Mouse (Mus musculus) kidney, adult 8-10 months (tissue): Measurements from ENCODE around the gene Pmpca.
A peak's percentile ranks its signal among the peaks of the same experiment; 100 is the strongest.

Source experiments
- DNase-seq, 2 experiments: peaks; one replicate each; pipeline ENCODE4 v3.0.0; 2022

Pmpca gene

DNA sequence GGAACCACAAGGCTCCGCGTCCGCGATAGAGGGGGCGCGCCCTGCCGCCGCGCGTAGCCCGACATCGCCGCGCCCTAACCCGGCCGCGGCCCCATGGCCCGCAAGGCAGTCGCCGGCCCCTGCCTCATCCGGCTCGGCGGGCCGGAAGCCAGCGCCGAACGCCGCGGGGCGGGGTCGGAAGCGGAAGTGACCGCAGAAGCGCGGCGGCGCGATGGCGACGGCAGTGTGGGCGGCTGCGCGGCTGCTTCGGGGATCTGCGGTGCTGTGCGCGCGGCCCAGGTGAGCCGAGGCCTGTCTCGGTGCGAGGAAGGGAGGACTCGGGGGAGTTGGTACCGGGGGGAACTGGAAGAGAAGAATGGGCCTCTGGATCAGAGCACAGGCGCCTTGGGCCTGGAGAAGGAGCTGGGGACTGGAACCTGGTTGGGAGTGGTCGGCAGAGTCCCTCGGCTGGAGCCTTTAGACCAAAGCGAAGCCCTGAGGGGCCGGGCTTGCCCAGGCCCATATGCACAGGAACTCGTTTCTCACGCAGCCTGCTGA lies at the start of gene Pmpca, which contains the start of gene Entr1:
Pmpca (plus strand) TSS at position 186 of the 537 bp plus-strand sequence.
Entr1 (minus strand) TSS at position 163 of the 537 bp plus-strand sequence.
- peak; percentile 62 to 79 for DNase-seq

DNA sequence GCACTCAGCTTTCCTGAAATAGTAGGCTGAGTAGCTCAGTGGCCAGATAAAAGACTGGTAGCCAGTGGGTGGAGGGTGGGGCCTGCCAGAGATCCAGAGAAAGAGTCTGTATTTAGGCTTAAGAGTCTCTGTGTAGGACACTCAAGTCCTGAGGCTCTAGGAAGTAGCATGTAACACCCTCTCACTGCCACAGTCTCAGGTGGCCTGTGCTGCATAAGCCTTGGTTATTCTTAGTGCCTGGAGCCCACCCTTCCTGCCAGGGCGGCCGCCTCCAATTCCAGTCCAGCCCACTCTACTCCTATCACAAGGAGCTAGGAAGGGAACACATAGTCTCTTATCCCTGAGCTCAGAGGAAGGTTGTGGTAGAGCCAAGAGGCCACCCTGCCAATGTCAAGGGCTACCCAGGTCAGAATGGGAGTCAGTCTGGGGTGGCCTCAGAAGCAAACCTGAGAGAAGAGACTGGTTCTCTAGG lies 47.6 kb upstream of the Pmpca start:
- no peak for DNase-seq

DNA sequence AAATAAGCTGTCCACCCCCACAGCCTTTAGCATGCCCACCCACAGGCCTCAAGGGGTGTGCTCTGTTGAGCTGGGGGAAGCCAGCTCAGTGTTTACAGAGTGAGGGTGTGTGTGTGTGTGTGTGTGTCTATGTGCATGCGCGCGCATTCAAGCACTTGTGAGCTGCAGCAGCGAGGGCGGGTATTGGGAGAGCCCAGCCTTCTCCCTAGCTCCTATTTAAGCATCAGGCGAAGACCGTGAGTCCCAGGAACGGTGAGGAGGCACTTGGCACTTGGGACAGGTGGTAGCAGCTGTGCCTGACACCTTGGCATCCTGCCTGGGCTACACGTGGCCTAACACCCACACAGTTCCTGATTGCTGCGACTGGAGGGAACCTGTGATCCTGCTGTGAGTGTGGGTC lies 47.1 kb upstream of the Pmpca start:
- DNase-seq: peak in 1 of 2 experiments; percentile 48

DNA sequence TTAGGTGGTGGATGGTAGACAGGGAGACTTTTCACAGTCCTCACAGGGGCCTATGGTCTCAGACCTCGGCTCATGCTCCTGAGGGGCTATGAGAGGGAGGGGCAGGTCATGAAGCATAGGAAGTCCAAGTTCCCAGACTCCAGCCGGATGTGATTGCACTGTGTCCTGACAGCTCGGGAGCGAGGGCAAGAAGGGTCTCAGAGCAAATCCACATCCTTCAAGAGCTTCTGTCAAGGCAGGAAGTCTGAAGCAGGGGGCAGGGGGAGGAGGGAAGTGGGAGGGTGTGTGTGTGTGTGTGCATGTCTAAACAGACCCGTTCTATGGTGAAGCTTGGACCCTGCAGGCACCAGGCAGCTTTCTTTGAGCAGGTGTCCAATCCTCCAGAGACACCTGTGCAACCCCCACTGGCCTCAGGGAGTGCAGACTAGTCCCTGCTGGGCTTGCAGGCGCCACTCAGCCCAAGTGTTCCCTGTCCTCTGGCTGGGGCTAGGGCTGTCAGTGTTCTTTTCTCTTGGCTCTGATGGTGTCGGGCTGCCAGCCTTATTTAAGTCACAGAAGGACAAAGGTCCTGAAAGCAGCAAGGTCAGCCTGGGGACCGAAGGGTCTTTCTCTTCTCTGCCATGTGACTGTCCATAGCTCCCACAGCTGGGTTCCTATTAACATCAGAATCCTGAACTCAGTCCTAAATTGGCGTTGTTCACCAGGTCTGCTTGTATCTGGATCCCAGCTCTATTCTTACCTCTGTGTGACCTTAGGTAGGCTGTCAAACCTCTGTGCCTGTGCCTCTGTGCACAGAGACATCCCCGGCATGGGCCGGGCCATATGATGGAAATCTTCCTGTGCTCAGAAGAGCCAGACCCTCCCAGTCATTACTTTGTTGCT lies 46.3 kb upstream of the Pmpca start:
- peak; percentile 48 to 58 for DNase-seq

DNA sequence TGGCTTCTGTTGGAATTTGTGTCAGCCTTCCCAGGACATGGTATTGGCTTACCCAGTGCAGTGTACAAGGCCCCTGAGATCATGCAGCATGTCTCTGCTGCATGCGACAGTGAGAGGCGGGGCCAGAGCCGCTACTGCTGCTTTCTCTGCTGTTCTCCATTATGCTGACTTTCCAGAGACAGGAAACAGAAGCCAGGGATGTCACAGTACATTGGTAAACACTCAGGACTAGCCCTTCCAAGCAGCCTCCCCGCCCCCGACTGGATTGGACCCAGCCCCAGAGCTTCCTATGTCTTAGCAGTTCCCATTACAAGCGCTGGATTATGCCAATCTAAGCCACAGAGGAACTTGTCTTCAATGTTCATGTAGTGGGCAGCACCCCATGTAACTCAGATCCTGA lies 40.9 kb upstream of the Pmpca start:
- DNase-seq: no peak

DNA sequence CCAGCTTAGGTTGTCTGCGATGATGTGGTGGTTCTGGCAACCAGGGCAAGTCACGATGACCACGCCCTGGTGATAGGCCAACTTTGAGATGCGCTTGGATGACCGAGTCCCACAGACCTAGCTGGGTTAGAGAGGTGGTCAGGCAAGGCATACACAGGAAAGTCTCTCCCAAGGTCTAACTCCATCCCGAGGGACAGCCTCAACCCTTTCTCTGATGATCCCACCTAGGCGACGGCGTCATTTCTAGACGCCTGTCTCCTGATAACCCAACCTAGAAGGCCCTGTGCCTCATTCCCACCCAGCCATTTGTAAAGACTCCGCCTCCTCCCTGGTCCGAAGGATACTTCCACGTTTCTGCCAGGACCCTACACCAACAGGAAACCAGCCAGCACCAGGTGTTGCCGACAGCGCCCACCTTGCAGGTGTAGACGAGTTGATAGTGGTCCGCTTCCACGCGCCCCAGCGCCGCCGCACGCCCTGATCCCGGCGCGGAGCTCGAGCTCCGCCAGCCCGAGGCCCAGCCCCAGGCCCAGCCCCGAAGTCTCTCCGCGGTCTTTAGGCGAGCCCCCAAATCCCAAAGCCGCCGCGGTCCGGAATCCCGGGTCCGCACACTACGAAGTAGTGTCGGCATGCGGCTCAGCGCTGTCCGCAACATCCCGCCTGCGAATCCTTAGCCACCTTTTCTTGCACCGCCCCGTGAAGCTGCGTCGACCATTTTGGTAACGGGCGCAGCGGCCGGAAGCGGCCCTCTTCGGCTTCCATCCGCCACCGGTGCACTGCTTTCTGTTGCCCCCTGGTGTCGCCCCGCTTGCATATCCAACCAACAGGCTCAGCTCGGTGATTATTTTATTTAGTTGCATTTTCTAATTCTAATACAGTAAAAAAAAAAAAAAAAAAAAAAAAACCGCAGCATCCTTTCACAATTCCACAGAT lies 37.5 kb upstream of the Pmpca start, which contains the start of gene Dnlz:
Dnlz (minus strand) TSS at position 753 of the 933 bp plus-strand sequence.
- DNase-seq: peak; percentile 91 to 94

DNA sequence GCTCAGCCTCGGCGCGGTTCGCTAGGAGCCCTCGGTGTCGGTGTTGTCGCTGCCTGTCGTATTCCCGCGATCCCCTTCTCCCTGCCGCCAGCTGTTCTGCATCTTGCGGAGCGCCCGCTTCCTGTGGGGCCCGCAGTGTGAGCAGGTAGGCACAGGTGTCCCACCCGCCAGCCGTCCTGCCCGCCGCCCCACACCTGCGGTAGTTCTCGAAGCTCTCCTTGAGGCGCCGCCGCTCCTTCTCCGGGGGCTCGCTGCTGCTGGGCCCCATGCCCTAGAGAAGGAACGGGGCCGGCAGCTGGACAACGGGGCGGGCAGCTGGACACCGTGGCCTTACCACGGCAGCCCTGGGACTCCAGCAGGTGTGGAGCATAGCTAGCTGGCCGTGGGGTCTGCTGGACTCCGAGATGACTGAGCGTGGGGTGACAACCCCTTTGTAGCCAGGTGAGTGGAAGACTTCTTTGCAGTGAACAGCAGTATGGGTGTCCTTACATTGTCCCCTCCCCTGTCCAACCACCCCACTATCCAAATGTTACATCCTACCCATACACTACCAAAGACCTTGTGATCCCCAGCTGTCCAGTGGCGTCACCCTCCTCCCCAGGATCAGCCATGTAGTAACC lies 36.7 kb upstream of the Pmpca start:
- DNase-seq: no peak

DNA sequence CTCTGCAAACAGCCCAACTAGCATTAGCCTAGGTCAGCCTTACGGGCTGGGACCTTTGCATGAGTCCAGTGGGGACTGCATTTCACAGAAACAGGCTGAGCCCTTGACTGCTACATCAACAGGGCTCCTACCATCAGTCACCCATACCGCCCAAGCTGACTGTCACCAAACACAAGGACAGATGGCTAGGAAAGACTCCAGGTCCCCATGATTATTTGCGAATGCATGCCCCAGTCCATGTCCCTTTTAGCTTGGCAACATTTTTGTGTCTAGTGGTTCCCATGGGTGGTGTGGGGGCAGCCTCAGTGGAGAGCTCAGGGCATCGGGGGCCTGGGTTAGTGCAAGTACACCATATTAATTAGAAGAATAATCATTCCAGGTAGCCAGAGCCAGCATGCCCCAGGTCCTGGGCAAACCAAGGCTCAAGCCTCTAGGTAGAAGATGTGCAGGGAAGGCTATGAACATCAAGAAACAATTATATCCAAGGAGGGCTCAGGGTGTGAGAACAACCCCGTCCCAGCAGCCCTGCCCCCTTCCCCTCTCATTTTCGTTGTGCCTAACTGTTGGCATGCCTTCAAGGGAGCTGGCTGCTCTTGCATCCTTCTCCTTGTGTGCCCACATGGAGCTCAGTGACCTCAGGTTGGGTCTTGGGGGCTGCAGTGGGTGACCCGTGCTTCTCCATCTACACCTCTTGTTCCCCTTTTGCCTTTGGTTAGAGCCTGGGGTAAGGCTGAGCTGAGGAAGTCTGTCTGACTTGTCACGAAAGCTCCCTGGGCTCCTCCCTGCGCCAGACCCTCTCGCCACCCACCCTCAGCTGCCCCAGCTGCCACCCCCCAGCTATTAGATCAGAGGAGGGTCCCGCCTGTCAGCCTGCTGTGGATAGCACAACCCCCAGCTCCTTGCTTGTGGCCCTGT lies 35.8 kb upstream of the Pmpca start:
- no peak for DNase-seq

DNA sequence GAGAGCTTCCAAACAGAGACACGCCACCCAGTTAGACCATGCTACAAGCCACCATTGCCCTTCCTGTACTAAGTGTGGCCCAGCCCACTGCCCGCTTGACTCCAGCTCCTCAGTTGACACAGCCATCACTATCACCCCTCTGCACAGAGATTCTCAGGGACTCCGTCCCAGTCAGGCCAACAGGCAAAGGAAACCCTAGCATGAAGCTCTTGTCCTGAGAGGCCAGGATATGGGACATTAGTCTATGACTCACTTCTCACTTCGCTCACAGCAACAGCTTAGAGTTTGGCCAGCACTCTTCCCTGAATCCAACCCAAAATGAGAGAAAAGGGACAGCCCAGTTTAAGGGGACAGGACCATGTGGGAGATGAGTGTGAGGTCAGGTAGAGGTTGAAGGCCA lies 34.7 kb upstream of the Pmpca start:
- DNase-seq: no peak

DNA sequence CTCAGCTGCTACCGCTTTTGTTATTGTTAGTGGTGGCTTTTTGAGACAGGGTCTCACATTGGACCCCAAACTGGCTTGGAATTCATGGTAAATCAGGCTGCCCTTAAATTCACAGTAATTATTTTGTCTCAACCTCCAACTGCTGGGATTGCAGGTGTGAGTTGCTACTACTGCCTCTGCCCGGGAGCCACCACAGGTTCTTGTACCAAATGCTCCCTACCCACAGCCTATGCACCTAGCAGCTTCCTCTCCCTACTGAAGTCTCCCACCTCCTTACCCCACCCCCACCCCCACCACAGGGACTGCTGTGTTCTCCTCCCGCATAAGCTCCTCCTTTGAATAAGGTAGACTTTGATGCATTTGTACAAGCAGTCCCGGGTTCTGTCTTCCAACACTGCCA lies 32.9 kb upstream of the Pmpca start:
- DNase-seq: no peak

DNA sequence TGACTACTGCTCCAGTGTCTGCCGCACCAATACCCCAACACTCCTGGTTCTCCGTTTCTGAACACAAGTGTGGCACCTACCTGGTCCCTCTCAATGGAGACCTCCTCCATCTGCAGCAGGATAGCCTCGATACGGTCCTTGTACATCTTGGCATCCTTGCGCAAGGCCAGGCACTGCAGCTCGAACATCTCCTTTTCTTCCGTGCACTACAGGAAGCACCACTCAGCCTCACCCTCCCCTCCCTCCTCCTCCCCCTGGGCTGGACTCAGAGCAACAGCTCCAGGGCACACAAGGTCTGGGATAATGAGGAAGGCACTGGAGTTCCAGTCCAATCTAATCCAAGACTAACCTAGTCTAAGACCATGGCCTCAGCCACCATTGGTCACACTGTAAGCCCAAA lies 32.5 kb upstream of the Pmpca start:
- DNase-seq: no peak

DNA sequence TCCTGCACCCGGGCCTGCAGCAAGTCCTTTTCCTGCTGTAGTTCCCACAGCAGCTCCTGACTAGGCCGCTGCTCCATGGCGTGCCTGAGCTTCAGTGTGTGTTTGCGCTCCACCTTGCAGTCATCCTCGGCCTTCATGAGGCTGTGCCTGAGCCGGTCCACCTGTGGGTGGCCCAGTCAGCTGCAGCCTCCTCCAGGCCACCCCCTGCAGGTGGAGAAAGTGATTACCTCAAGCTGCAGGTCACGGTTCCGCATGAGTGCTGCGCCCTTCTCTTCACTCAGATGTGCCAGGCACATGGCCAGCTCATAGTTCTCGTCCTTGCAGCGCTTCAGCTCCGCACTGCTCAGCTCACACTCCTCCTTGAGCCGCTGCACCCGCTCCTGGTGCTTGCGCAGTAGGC lies 31.7 kb upstream of the Pmpca start:
- peak; percentile 87 for DNase-seq

DNA sequence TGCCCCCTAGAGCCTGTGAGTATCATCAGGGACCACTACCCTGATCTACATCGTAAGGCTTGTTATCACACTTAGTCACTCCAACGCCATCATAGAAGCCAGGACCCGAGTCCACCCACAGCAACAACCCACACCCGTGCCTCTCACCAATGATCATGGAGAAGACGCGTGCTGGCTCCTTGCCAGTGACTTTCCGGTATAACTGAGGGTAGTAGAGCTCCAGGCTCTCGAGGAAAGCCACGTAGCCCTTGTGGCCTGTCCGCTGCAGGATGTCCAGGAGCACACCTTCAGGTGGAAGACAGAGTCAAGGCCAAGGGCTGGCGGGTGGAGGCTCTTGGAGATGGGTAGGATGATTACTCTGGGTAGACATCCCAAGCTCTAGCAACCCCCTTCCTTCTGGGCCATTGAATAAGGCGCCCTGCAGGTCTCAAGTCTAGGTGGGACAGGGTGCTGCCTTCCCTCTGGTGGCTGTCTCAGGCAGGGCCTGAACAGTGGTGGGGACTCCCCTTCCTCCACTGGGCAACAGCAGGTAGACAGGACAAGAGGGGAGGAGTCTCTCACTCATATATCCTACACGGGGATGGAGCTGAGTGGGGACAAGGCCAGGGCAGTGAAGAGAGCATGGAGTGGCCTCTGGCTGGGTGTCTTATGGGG lies 30.3 kb upstream of the Pmpca start:
- DNase-seq: no peak

DNA sequence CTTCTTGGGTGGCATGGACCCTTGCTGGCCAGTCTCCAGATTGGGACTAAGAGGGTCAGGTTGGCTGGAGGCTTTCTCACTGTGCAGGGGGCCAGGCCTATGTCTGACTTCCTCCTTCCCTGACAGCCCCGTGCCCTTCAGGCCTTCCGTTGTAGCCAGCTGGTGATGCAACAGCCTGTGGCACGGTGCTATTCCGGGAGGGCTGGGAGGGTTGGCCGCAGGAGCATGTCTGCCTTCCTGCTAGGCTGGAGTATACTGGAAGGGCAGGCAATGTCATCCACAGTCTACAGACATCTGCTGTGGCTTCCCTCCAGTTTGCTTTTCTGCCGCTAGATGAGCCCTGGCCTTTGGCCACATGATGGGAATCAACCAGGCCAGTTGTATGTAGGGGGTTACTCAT lies 29.2 kb upstream of the Pmpca start:
- no peak for DNase-seq

DNA sequence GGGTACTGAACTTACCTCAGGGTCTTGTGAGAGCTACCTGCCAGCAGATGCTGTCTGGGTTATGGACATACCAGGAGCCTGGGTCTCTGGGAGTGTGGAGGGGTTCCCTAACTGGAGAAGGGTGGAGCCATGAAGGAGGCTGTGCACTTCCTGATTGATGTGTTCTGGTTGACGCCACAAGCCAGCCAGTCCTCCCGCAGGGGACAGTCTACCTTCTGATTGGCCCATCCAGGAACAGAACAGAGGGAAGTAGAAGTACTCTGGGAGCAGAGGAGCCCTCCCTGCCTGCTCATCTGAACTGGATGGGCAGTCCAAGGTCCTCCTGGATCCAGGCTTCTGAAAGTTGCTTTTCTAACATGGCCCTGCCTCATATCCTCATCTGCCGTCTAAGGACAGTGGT lies 28.4 kb upstream of the Pmpca start, which contains the start of gene Card9:
Card9 (minus strand) TSS at position 147 of the 400 bp plus-strand sequence.
- DNase-seq: no peak

DNA sequence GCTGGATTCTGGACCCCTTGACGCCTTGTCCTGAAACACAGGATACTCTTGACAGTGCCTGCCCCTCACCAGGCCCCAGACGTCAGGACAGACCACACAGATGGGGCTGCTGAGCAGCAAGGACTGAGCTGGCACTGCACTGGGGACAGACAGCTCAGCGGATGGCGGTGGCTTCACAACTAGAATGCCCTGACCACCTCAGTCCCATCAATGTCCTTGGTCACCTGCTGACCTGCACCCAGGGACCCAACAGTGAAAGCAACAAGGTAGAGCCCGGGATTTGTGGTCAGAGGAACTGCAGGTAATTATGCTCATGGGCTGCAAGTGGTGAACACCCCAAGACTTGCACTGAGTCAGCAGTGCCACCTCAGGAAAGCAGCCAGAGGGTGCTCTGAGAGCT lies 26.1 kb upstream of the Pmpca start:
- no peak for DNase-seq

DNA sequence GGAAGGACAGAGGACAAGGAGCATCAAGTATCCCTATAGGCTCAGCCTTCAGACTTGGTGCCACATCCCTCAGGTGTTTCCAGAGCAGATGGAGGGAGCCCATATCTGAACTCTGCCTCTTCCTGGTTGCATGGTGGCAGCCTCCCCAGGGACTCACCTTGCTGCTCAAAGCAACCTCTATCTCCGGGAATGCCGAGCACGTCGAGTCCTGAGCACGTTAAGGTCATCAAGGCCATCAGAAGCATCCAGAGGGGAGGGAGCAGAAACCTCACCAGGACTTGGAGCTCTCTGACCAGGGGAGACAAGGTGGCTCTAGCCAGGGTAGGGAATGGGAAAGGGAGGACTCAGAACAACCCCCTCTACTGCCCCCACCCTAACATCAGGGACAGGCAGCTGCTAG lies 25.7 kb upstream of the Pmpca start:
- no peak for DNase-seq

DNA sequence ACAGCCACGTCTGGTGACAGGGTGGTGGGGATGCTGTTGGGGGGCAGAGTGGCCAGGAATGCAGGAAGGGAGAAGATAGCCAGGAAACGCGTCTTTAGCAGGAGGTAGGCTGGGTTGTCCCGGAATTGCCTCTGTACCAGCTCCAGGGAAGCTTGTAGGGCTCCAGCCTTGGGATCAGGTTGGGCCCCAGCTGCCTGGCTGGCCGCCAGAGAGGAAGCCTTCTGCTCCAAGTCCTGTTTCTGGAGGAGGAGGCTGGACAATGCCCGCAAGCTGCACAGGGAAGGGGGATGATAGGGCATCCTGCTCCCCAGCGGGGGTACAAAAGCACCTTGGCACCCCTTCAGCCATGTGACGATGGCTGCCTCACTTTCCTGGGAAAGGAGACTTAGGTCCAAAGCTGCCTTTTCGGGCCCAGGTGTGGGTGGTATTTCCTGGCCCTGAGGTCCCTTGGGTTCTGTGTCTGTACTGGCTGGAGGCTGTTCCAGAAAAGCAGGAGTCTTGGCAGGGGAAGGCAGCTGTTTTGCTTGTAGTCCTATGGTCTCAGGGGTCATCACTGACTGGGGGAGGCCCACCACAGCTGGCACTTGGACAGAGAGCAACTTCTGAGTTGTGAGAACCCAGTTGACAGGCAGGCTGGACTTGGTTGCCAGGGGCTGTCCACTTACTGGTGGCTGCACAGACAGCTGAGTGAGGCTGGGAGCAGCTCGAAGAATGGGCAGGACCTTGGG lies 24.2 kb upstream of the Pmpca start:
- peak in 1 of 2 experiments; percentile 58 for DNase-seq

DNA sequence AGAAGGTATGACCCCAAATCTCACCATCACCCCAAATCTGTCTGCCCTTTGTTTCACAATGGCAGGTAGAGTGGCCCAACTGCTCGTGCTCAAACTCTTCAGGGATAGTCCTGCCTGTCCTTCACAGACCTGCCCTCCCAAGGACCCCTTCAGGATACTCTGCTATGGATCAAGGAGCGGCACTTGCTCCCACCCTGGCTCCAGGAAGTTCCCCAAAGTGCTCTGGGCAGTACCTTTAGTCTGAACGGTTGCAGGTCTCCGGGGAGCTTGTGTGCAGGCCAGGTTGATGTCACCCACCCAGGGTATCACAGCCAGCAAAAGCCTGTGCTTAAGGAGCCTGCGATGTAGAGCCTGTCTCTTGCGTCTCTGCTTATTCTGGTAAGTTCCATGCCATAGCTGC lies 21.2 kb upstream of the Pmpca start:
- no peak for DNase-seq

DNA sequence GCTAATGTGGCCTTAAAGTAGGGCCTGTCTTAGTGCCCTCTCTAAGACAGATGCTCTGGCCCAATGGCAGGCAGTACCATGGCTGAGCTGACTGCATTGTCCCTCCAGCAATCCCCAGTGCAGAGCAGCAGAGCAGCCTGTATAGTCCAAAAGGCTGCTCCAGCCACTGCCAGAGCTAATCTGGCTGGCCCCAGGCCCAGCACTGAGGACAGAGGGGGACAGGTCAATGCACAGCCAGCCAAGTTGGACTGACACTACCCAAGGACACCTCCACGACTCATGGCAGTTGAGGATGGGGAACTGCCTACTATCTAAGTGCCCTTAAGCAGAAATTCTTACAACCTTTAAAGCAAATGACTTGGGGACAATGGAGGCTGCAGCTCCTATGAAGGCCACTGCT lies 20.6 kb upstream of the Pmpca start:
- no peak for DNase-seq
